Mouse (Mus musculus): ENCODE results near the gene Fam83e. TPM values are rescaled to one million over a fixed set of nuclear protein-coding genes. Genes with fewer than 3 reads are reported as not detected.

Fam83e gene
- polyA plus RNA-seq, 1 experiment from 2014 or later: 3.2 TPM

- no peaks in the 10 kb centered on the region for H3K36me3 ChIP-seq
- 22% methylated on average over 2 of the region's 2 CpGs for WGBS
- H3K4me1 ChIP-seq: 0 out of 2 replicates have a peak, but pooled peaks cover 5% of the 10 kb centered on the region
- H3K9ac ChIP-seq: no peak overlapping the region
- ATAC-seq (ENCODE audit: insufficient number of reproducible peaks, low FRiP score, low TSS enrichment, low read depth): no peak
- no peaks in the 10 kb centered on the region for H3K27me3 ChIP-seq
- no peak overlapping the region for H3K27ac ChIP-seq (replicated peaks)
- H3K4me3 ChIP-seq (replicated peaks): no peak overlapping the region
- H3K4me2 ChIP-seq (replicated peaks): no peak overlapping the region
- no peaks in the 10 kb centered on the region for H3K9me3 ChIP-seq (replicated peaks)
Measured at GRCm38 (mm10) chr7:45744387-45744786, 23.4 kb downstream of the Fam83e start.

- peaks cover 9% of the 10 kb centered on the region for H3K4me1 ChIP-seq
- H3K9ac ChIP-seq: no peak overlapping the region
- 61% methylated on average over 6 of the region's 6 CpGs for WGBS
- no peaks in the 10 kb centered on the region for H3K36me3 ChIP-seq
- H3K4me3 ChIP-seq (replicated peaks): no peak overlapping the region
- H3K27me3 ChIP-seq: no peaks in the 10 kb centered on the region
- no peaks in the 10 kb centered on the region for H3K9me3 ChIP-seq (replicated peaks)
- H3K4me2 ChIP-seq (replicated peaks): no peak overlapping the region
- ATAC-seq (ENCODE audit: insufficient number of reproducible peaks, low FRiP score, low TSS enrichment, low read depth): no peak
- no peak overlapping the region for H3K27ac ChIP-seq (replicated peaks)
Measured at GRCm38 (mm10) chr7:45746518-45746917, 25.5 kb downstream of the Fam83e start.

GRCm38 (mm10) chr7:45747450-45747849 is 26.4 kb downstream of the Fam83e start:
- Histone ChIP-seq H3K4me3 (replicated peaks) (no peak overlapping the region), H3K27me3 (no peaks in the 10 kb centered on the region), H3K36me3 (no peaks in the 10 kb centered on the region), H3K9me3 (replicated peaks) (no peaks in the 10 kb centered on the region), H3K4me2 (replicated peaks) (no peak overlapping the region), H3K27ac (replicated peaks) (no peak overlapping the region), H3K9ac (no peak overlapping the region), H3K4me1 (peaks cover 6% of the 10 kb centered on the region)
- 90% methylated on average over 5 of the region's 5 CpGs for WGBS
- ATAC-seq (ENCODE audit: insufficient number of reproducible peaks, low FRiP score, low TSS enrichment, low read depth): no peak

- WGBS: 71% methylated on average over 7 of the region's 7 CpGs
- peaks cover 4% of the 10 kb centered on the region for H3K4me1 ChIP-seq
- H3K9ac ChIP-seq: no peak overlapping the region
- ATAC-seq (ENCODE audit: insufficient number of reproducible peaks, low FRiP score, low TSS enrichment, low read depth): no peak
- no peak overlapping the region for H3K4me3 ChIP-seq (replicated peaks)
- H3K27ac ChIP-seq (replicated peaks): no peak overlapping the region
- H3K36me3 ChIP-seq: no peaks in the 10 kb centered on the region
- no peaks in the 10 kb centered on the region for H3K9me3 ChIP-seq (replicated peaks)
- H3K4me2 ChIP-seq (replicated peaks): no peak overlapping the region
- no peaks in the 10 kb centered on the region for H3K27me3 ChIP-seq
Measured at GRCm38 (mm10) chr7:45748110-45748509, 27.1 kb downstream of the Fam83e start.

- no peak overlapping the region for H3K27ac ChIP-seq (replicated peaks)
- peaks cover 4% of the 10 kb centered on the region for H3K4me1 ChIP-seq
- H3K4me2 ChIP-seq (replicated peaks): no peak overlapping the region
- H3K9ac ChIP-seq: no peak overlapping the region
- H3K36me3 ChIP-seq: no peaks in the 10 kb centered on the region
- ATAC-seq (ENCODE audit: insufficient number of reproducible peaks, low FRiP score, low TSS enrichment, low read depth): no peak
- H3K9me3 ChIP-seq (replicated peaks): no peaks in the 10 kb centered on the region
- H3K4me3 ChIP-seq (replicated peaks): no peak overlapping the region
- no peaks in the 10 kb centered on the region for H3K27me3 ChIP-seq
- 42% methylated on average over 10 of the region's 10 CpGs for WGBS
Measured at GRCm38 (mm10) chr7:45749401-45749800, 28.4 kb downstream of the Fam83e start.

GRCm38 (mm10) chr7:45750162-45750561 is 29.1 kb downstream of the Fam83e start:
- WGBS: 54% methylated on average over 9 of the region's 9 CpGs
- H3K4me3 ChIP-seq (replicated peaks): no peak overlapping the region
- no peak overlapping the region for H3K27ac ChIP-seq (replicated peaks)
- H3K4me1 ChIP-seq: peaks cover 4% of the 10 kb centered on the region
- H3K4me2 ChIP-seq (replicated peaks): no peak overlapping the region
- no peaks in the 10 kb centered on the region for H3K9me3 ChIP-seq (replicated peaks)
- ATAC-seq (ENCODE audit: insufficient number of reproducible peaks, low FRiP score, low TSS enrichment, low read depth): no peak
- no peak overlapping the region for H3K9ac ChIP-seq
- no peaks in the 10 kb centered on the region for H3K36me3 ChIP-seq
- no peaks in the 10 kb centered on the region for H3K27me3 ChIP-seq

- H3K9me3 ChIP-seq (replicated peaks): no peaks in the 10 kb centered on the region
- H3K4me2 ChIP-seq (replicated peaks): no peak overlapping the region
- peaks cover 5% of the 10 kb centered on the region for H3K4me1 ChIP-seq
- H3K9ac ChIP-seq: no peak overlapping the region
- peaks cover 33% of the 10 kb centered on the region for H3K27me3 ChIP-seq
- no peak overlapping the region for H3K4me3 ChIP-seq (replicated peaks)
- H3K36me3 ChIP-seq: no peaks in the 10 kb centered on the region
- no peak for ATAC-seq (ENCODE audit: insufficient number of reproducible peaks, low FRiP score, low TSS enrichment, low read depth)
- no peak overlapping the region for H3K27ac ChIP-seq (replicated peaks)
- WGBS: 56% methylated on average over 6 of the region's 6 CpGs
Measured at GRCm38 (mm10) chr7:45755703-45756102, 34.7 kb downstream of the Fam83e start.

- no peaks in the 10 kb centered on the region for H3K36me3 ChIP-seq
- H3K4me3 ChIP-seq (replicated peaks): peak overlapping the region; percentile 23
- 6% methylated on average over 24 of the region's 27 CpGs for WGBS
- ATAC-seq (ENCODE audit: insufficient number of reproducible peaks, low FRiP score, low TSS enrichment, low read depth): peak; percentile 70
- no peaks in the 10 kb centered on the region for H3K9me3 ChIP-seq (replicated peaks)
- H3K27me3 ChIP-seq: peaks cover 35% of the 10 kb centered on the region
- no peak overlapping the region for H3K9ac ChIP-seq
- peaks cover 5% of the 10 kb centered on the region for H3K4me1 ChIP-seq
- H3K4me2 ChIP-seq (replicated peaks): peak overlapping the region; percentile 46
- H3K27ac ChIP-seq (replicated peaks): peak overlapping the region; percentile 45; the same call in 1 of the 2 replicates
Measured at GRCm38 (mm10) chr7:45759400-45759799, 38.4 kb downstream of the Fam83e start.

- peaks cover 5% of the 10 kb centered on the region for H3K4me1 ChIP-seq
- H3K9me3 ChIP-seq (replicated peaks): no peaks in the 10 kb centered on the region
- 57% methylated on average over 5 of the region's 5 CpGs for WGBS
- H3K4me3 ChIP-seq (replicated peaks): no peak overlapping the region
- ATAC-seq (ENCODE audit: insufficient number of reproducible peaks, low FRiP score, low TSS enrichment, low read depth): no peak
- H3K27ac ChIP-seq (replicated peaks): no peak overlapping the region
- H3K27me3 ChIP-seq: peaks cover 35% of the 10 kb centered on the region
- H3K4me2 ChIP-seq (replicated peaks): no peak overlapping the region
- no peak overlapping the region for H3K9ac ChIP-seq
- no peaks in the 10 kb centered on the region for H3K36me3 ChIP-seq
Measured at GRCm38 (mm10) chr7:45760151-45760550, 39.1 kb downstream of the Fam83e start.

- 46% methylated on average over 8 of the region's 8 CpGs for WGBS
- ATAC-seq (ENCODE audit: insufficient number of reproducible peaks, low FRiP score, low TSS enrichment, low read depth): no peak
Measured at GRCm38 (mm10) chr7:45765995-45766394, 45.0 kb downstream of the Fam83e start.

GRCm38 (mm10) chr7:45766764-45767163 is 45.8 kb downstream of the Fam83e start:
- ATAC-seq (ENCODE audit: insufficient number of reproducible peaks, low FRiP score, low TSS enrichment, low read depth): peak; percentile 68; the same call in 1 of the 2 replicates
- H3K27me3 ChIP-seq: no peaks in the 10 kb centered on the region
- no peak overlapping the region for H3K9ac ChIP-seq
- no peak overlapping the region for H3K4me3 ChIP-seq (replicated peaks)
- peak overlapping the region; percentile 71; the same call in 1 of the 2 replicates for H3K27ac ChIP-seq (replicated peaks)
- no peak overlapping the region for H3K4me2 ChIP-seq (replicated peaks)
- H3K9me3 ChIP-seq (replicated peaks): no peaks in the 10 kb centered on the region
- peaks cover 10% of the 10 kb centered on the region; the same call in 1 of the 2 replicates for H3K4me1 ChIP-seq
- 31% methylated on average over 8 of the region's 8 CpGs for WGBS
- H3K36me3 ChIP-seq: no peaks in the 10 kb centered on the region

More at GRCm38 (mm10) chr7:45765995-45766394, 45.0 kb downstream of the Fam83e start:
- Histone ChIP-seq H3K9me3 (replicated peaks) (no peaks in the 10 kb centered on the region), H3K4me1 (peaks cover 10% of the 10 kb centered on the region; the same call in 1 of the 2 replicates), H3K9ac (no peak overlapping the region), H3K36me3 (no peaks in the 10 kb centered on the region), H3K4me3 (replicated peaks) (no peak overlapping the region), H3K27me3 (no peaks in the 10 kb centered on the region), H3K4me2 (replicated peaks) (no peak overlapping the region; the same call in 1 of the 2 replicates), H3K27ac (replicated peaks) (peak overlapping the region; percentile 55; the same call in 1 of the 2 replicates)

GRCm38 (mm10) chr7:45767500-45767899 is 46.5 kb downstream of the Fam83e start:
- H3K36me3 ChIP-seq: no peaks in the 10 kb centered on the region
- 89% methylated on average over 6 of the region's 6 CpGs for WGBS
- ATAC-seq (ENCODE audit: insufficient number of reproducible peaks, low FRiP score, low TSS enrichment, low read depth): no peak
- no peaks in the 10 kb centered on the region for H3K9me3 ChIP-seq (replicated peaks)
- peak overlapping the region; percentile 71 for H3K27ac ChIP-seq (replicated peaks)
- peaks cover 10% of the 10 kb centered on the region; the same call in 1 of the 2 replicates for H3K4me1 ChIP-seq
- no peak overlapping the region for H3K4me2 ChIP-seq (replicated peaks)
- H3K4me3 ChIP-seq (replicated peaks): no peak overlapping the region
- no peak overlapping the region for H3K9ac ChIP-seq
- H3K27me3 ChIP-seq: no peaks in the 10 kb centered on the region
